Mouse (Mus musculus) gastrocnemius, adult 2 months (tissue): ENCODE measurements around the gene Gm20388. TPM values are rescaled to one million over a fixed set of nuclear protein-coding genes. Genes with fewer than 3 reads are reported as not detected.

Source experiments
- DNase-seq: peaks from one replicate; pipeline ENCODE4 v3.0.0; 2022
- H3K27ac ChIP-seq: fragments of 200-600 bp; 2 replicates; pipeline ENCODE4 v1.8.1; 2022; ENCODE audit warnings: mild to moderate bottlenecking
- H3K4me3 ChIP-seq: fragments of 200-600 bp; 2 replicates; pipeline ENCODE4 v1.8.1; 2022; ENCODE audit warnings: mild to moderate bottlenecking, moderate library complexity
- CTCF ChIP-seq: fragments of 200-600 bp; IDR thresholded peaks from 2 replicates; pipeline ENCODE4 v1.8.1; 2022; ENCODE audit warnings: antibody characterized with exemption, mild to moderate bottlenecking, moderate library complexity
- intact Hi-C: fragments of 180-260 bp; cut with DNase I; formaldehyde crosslinking; loops from one replicate; pipeline ENCODE4 v1.15.1; 2025
- total RNA-seq, 2 experiments: library from RNA; stranded (reverse); gene quantifications; 2 replicates each; pipeline ENCODE4 v1.2.3; 2021

Gm20388 gene
- total RNA-seq, 2 experiments from 2014 or later, result 6.1 to 15.0 TPM

- no peak for TF ChIP-seq CTCF
- DNase-seq, result no peak
- Histone ChIP-seq H3K4me3 (no peak overlapping the region), H3K27ac (no peak overlapping the region)
- intact Hi-C loops, result loop anchor here (10.0 kb wide), 1 partner anchor 86 kb away; no protein-coding TSS in a partner anchor
These were observed 4229.7 kb downstream of the Gm20388 start for GRCm38 (mm10) chr8:124140211-124140790.

GRCm38 (mm10) chr8:124140868-124141431 is 4230.3 kb downstream of the Gm20388 start:
- no peak overlapping the region for H3K4me3 ChIP-seq
- H3K27ac ChIP-seq, result no peak overlapping the region
- DNase-seq, result no peak
- intact Hi-C loops, result loop anchor here (10.0 kb wide), 1 partner anchor 86 kb away; no protein-coding TSS in a partner anchor
- TF ChIP-seq CTCF, result no peak

GRCm38 (mm10) chr8:124141681-124142391 is 4231.2 kb downstream of the Gm20388 start:
- no peak for DNase-seq
- H3K27ac ChIP-seq, result no peak overlapping the region
- no peak overlapping the region for H3K4me3 ChIP-seq
- intact Hi-C loops, result loop anchor here (10.0 kb wide), 1 partner anchor 87 kb away; no protein-coding TSS in a partner anchor
- TF ChIP-seq CTCF, result no peak

- no peak for DNase-seq
- intact Hi-C loops, result loop anchor here (10.0 kb wide), 1 partner anchor 88 kb away; no protein-coding TSS in a partner anchor
- no peak overlapping the region for H3K4me3 ChIP-seq
- no peak for TF ChIP-seq CTCF
- H3K27ac ChIP-seq, result no peak overlapping the region
These were observed 4232.4 kb downstream of the Gm20388 start for GRCm38 (mm10) chr8:124143003-124143402.

DNA sequence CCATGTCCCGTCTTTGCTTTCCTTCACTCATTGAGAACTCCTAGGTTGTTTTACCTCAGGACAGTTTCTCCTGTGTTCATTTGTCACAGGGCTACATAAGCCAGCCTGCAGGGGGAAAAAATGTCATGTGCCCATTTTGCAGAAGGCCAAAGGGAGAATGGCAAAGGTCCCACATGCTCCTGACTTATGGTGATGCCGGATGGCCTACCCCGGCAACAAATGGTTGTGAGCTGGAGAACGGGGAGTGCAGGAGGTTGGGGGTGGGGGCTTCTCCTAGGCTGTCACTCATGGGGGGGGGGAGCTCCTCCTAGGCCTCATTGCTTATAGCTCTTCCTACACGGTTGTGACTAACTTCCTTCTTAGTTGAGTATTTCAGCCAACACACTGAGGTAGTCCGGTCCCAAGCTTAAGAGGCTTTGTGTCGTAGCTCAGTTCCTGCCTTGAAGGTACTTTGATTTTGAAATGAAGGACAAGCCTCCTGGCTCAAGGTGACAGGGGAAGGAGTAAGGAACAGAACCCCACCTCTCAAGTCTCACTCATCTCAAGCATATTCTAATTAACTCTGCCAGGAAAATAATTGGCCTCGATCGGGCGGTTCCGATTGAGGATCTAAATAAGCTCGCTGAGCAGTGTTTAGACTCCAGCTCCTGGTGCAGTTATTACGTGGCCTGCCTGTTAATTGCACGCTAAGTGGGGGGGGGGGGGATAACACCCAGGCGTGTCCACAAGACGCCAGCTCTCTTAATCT is 4233.4 kb downstream of the Gm20388 start:
- DNase-seq, result no peak
- H3K4me3 ChIP-seq, result no peak overlapping the region
- intact Hi-C loops, result loop anchor here (10.0 kb wide), 1 partner anchor 89 kb away; no protein-coding TSS in a partner anchor
- no peak overlapping the region for H3K27ac ChIP-seq
- TF ChIP-seq CTCF, result no peak

- Histone ChIP-seq H3K4me3 (no peak overlapping the region), H3K27ac (no peak overlapping the region)
- intact Hi-C loops, result loop anchor here (10.0 kb wide), 1 partner anchor 90 kb away; no protein-coding TSS in a partner anchor
- no peak for DNase-seq
- TF ChIP-seq CTCF, result no peak
These were observed 4234.0 kb downstream of the Gm20388 start for GRCm38 (mm10) chr8:124144619-124144980.

DNA sequence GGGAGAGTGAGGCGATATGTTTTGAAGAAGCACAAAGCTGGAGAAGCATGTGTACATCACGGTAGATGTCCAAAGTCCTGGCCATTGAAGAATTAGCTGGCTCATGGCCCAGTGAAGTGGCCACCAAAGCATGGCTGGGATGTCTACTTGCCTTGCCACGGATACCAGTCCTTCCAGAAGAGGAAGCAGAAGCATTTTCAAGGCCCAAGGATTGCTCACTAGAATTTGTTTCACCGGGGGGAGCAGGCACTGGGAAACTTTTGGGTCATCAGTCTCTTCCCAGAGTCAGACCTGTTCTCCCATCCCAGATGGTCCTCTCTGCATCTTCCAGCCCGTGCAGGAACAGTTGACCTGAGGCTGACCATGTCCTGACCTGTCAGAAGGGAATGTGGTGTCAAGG is 4235.6 kb downstream of the Gm20388 start:
- Histone ChIP-seq H3K27ac (no peak overlapping the region), H3K4me3 (no peak overlapping the region)
- intact Hi-C loops, result loop anchor here (10.0 kb wide), 1 partner anchor 91 kb away; no protein-coding TSS in a partner anchor
- TF ChIP-seq CTCF, result no peak
- no peak for DNase-seq

GRCm38 (mm10) chr8:124150009-124150408 is 4239.4 kb downstream of the Gm20388 start:
- H3K4me3 ChIP-seq, result no peak overlapping the region
- H3K27ac ChIP-seq, result no peak overlapping the region
- no peak for TF ChIP-seq CTCF
- intact Hi-C loops, result no loop called here
- DNase-seq, result no peak

GRCm38 (mm10) chr8:124150536-124150935 is 4239.9 kb downstream of the Gm20388 start:
- H3K27ac ChIP-seq, result no peak overlapping the region
- no peak for DNase-seq
- no peak overlapping the region for H3K4me3 ChIP-seq
- intact Hi-C loops, result no loop called here
- TF ChIP-seq CTCF, result no peak

GRCm38 (mm10) chr8:124151881-124152280 is 4241.2 kb downstream of the Gm20388 start:
- intact Hi-C loops, result no loop called here
- TF ChIP-seq CTCF, result no peak
- H3K27ac ChIP-seq, result no peak overlapping the region
- no peak overlapping the region for H3K4me3 ChIP-seq
- no peak for DNase-seq

GRCm38 (mm10) chr8:124152771-124153170 is 4242.1 kb downstream of the Gm20388 start:
- intact Hi-C loops, result no loop called here
- TF ChIP-seq CTCF, result no peak
- no peak for DNase-seq
- H3K27ac ChIP-seq, result no peak overlapping the region
- H3K4me3 ChIP-seq, result no peak overlapping the region

DNA sequence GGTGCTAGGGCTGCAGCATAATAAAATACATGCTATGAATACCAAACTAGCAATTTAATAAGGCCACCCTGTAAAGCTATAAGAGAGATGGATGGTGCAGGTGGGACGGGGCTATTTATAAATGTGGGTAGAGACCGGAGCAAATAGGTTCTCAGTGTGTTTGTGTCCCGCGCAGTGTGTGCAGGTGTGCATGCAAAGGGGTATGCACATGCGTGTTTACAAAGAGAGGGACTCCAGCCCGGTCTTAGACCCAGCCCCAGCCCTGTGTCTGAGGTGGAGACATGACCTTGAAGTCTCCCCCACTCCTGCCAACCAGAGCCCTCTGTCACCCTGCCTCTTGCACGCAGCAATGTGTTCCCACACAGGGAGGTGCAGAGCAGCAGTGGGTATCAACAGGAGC is 4245.7 kb downstream of the Gm20388 start:
- TF ChIP-seq CTCF, result no peak
- intact Hi-C loops, result no loop called here
- Histone ChIP-seq H3K27ac (no peak overlapping the region), H3K4me3 (no peak overlapping the region)
- DNase-seq, result no peak

DNA sequence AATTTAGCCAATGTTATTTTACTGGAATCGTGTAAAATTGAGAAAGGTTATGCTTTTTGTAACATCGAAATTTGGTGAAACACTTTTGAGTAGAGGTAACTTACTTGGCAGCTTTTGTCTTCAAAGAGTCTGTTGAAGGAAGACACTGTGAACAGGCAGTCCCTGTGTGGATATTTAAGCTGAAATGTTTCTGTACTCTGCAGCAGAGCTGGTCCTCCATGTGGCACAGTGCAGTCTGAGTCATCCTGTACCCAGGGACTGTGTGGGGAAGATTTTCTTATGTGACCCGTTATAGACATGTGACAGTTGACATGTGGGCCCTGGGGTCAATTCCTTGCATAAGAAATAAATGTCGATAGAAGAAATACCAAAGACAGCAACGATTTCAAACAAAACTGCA is 4251.0 kb downstream of the Gm20388 start:
- no peak for DNase-seq
- H3K27ac ChIP-seq, result no peak overlapping the region
- no peak overlapping the region for H3K4me3 ChIP-seq
- TF ChIP-seq CTCF, result no peak
- intact Hi-C loops, result no loop called here
